Mouse (Mus musculus): ENCODE results near the gene Dusp3.

DNA sequence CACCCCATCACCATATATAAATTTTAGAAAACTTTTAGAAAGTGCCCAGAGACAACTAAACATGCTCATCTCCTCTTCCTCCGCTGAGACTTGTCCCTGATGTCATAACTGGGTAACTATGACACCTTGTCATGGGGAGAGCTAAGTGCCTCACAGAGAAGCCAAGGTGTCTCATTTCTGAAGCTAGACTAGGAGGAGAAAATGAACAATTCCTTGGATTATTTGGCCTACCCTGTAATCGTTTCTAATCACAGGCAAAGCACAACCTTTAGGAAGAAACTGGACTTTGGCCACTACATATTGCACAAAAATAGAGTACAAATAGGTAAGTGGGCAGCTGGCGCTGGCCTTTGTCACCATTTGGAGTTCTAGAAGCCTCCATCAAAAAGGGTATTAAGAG, at the start of gene Dusp3:
- no peak for TF ChIP-seq POLR2A (IDR thresholded peaks at IDR 0.05; ENCODE audit: insufficient read depth, low read length)
- no peak for TF ChIP-seq CTCF (IDR thresholded peaks at IDR 0.05; ENCODE audit: low read depth, low read length)
